Mouse (Mus musculus): Measurements from ENCODE around the gene Duxbl1.
"Not testable (repeated sequence)": the region's sequence is repeated elsewhere in the genome, so short reads cannot be mapped to it uniquely, and the experiment has no call there.

GRCm38 (mm10) chr14:26021555-26021954 is 43.2 kb downstream of the Duxbl1 start:
- TF ChIP-seq HCFC1 (IDR thresholded peaks at IDR 0.05; ENCODE audit: borderline replicate concordance, insufficient read depth, low read length); ZC3H11A (IDR thresholded peaks at IDR 0.05; ENCODE audit: borderline replicate concordance, low read depth, low read length); ZNF384 (IDR thresholded peaks at IDR 0.05; ENCODE audit: low read depth, low read length); MAFK (IDR thresholded peaks at IDR 0.05; ENCODE audit: insufficient read depth, low read depth, low read length); CHD2 (IDR thresholded peaks at IDR 0.05; ENCODE audit: low read depth, low read length): not testable (repeated sequence)

Measured in ES-E14 (cell line).